Mouse (Mus musculus): ENCODE data around the gene Ankrd6. TPM values are rescaled to one million over a fixed set of nuclear protein-coding genes. Genes with fewer than 3 reads are reported as not detected.

Ankrd6 gene
- total RNA-seq, 2 experiments from 2014 or later: 0.82 to 0.98 TPM

- ATAC-seq (replicated peaks; ENCODE audit: poor library complexity, severe bottlenecking): no peak
These were observed 2.0 kb upstream of the Ankrd6 start for GRCm38 (mm10) chr4:32952681-32953080.

GRCm38 (mm10) chr4:32951035-32951940 is 647 bp upstream of the Ankrd6 start:
- peak; percentile 24; the same call in 1 of the 2 replicates for ATAC-seq (replicated peaks; ENCODE audit: poor library complexity, severe bottlenecking)

- no peak for ATAC-seq (replicated peaks; ENCODE audit: poor library complexity, severe bottlenecking)
These were observed 1.9 kb downstream of the Ankrd6 start for GRCm38 (mm10) chr4:32948696-32949095.

GRCm38 (mm10) chr4:32947631-32948030 is 3.0 kb downstream of the Ankrd6 start:
- ATAC-seq (replicated peaks; ENCODE audit: poor library complexity, severe bottlenecking): no peak

GRCm38 (mm10) chr4:32940984-32941383 is 9.7 kb downstream of the Ankrd6 start:
- ATAC-seq (replicated peaks; ENCODE audit: poor library complexity, severe bottlenecking): no peak

- ATAC-seq (replicated peaks; ENCODE audit: poor library complexity, severe bottlenecking): no peak
These were observed 10.7 kb downstream of the Ankrd6 start for GRCm38 (mm10) chr4:32939964-32940363.

- no peak for ATAC-seq (replicated peaks; ENCODE audit: poor library complexity, severe bottlenecking)
These were observed 11.1 kb downstream of the Ankrd6 start for GRCm38 (mm10) chr4:32939521-32939920.

- no peak for ATAC-seq (replicated peaks; ENCODE audit: poor library complexity, severe bottlenecking)
These were observed 13.8 kb downstream of the Ankrd6 start for GRCm38 (mm10) chr4:32936762-32937341.

GRCm38 (mm10) chr4:32932056-32932455 is 18.6 kb downstream of the Ankrd6 start:
- ATAC-seq (replicated peaks; ENCODE audit: poor library complexity, severe bottlenecking): no peak

GRCm38 (mm10) chr4:32929750-32930149 is 20.9 kb downstream of the Ankrd6 start:
- ATAC-seq (replicated peaks; ENCODE audit: poor library complexity, severe bottlenecking): no peak

GRCm38 (mm10) chr4:32928692-32929448 is 21.8 kb downstream of the Ankrd6 start:
- ATAC-seq (replicated peaks; ENCODE audit: poor library complexity, severe bottlenecking): no peak

- ATAC-seq (replicated peaks; ENCODE audit: poor library complexity, severe bottlenecking): no peak
These were observed 26.7 kb downstream of the Ankrd6 start for GRCm38 (mm10) chr4:32923891-32924294.

GRCm38 (mm10) chr4:32923436-32923835 is 27.2 kb downstream of the Ankrd6 start:
- ATAC-seq (replicated peaks; ENCODE audit: poor library complexity, severe bottlenecking): no peak

- no peak for ATAC-seq (replicated peaks; ENCODE audit: poor library complexity, severe bottlenecking)
These were observed 27.8 kb downstream of the Ankrd6 start for GRCm38 (mm10) chr4:32922871-32923270.

GRCm38 (mm10) chr4:32920863-32921262 is 29.8 kb downstream of the Ankrd6 start:
- ATAC-seq (replicated peaks; ENCODE audit: poor library complexity, severe bottlenecking): 0 out of 2 replicates have a peak, but pooled peaks have one; percentile 12

- no peak for ATAC-seq (replicated peaks; ENCODE audit: poor library complexity, severe bottlenecking)
These were observed 32.1 kb downstream of the Ankrd6 start for GRCm38 (mm10) chr4:32918571-32918970.

GRCm38 (mm10) chr4:32916689-32917385 is 33.8 kb downstream of the Ankrd6 start:
- no peak for ATAC-seq (replicated peaks; ENCODE audit: poor library complexity, severe bottlenecking)

- ATAC-seq (replicated peaks; ENCODE audit: poor library complexity, severe bottlenecking): no peak
These were observed 34.7 kb downstream of the Ankrd6 start for GRCm38 (mm10) chr4:32915928-32916327.

GRCm38 (mm10) chr4:32909996-32910395 is 40.6 kb downstream of the Ankrd6 start:
- no peak for ATAC-seq (replicated peaks; ENCODE audit: poor library complexity, severe bottlenecking)

- ATAC-seq (replicated peaks; ENCODE audit: poor library complexity, severe bottlenecking): no peak
These were observed 41.2 kb downstream of the Ankrd6 start for GRCm38 (mm10) chr4:32909241-32909979.

Measured in granulocyte monocyte progenitor cell, adult 5-6 weeks (primary cell).